Mouse (Mus musculus) CH12.LX (cell line): ENCODE measurements around the gene Gm36245.

ENCODE experiments used
- CTCF ChIP-seq, 2 experiments: IDR thresholded peaks in 1 of 2; conservative IDR thresholded peaks in 1 of 2; 2 replicates each; pipeline ENCODE4 v1.5.1; 2011 to 2012; ENCODE audit warnings: low read depth in 2 of 2, low read length in 2 of 2, improper control_type of control experiment in 1 of 2, inconsistent platforms in 1 of 2, mild to moderate bottlenecking in 1 of 2, moderate library complexity in 1 of 2
- GABPA ChIP-seq: IDR thresholded peaks from 2 replicates; pipeline ENCODE4 v1.6.1; 2012; ENCODE audit warnings: low read depth, low read length, improper control_type of control experiment, inconsistent platforms; ENCODE audit not compliant: insufficient replicate concordance
- HCFC1 ChIP-seq: IDR thresholded peaks from 2 replicates; pipeline ENCODE4 v1.6.1; 2012; ENCODE audit warnings: low read depth, mild to moderate bottlenecking, inconsistent platforms, low read length, improper control_type of control experiment
- NELFE ChIP-seq: IDR thresholded peaks from 2 replicates; pipeline ENCODE4 v1.6.1; 2011; ENCODE audit warnings: low read depth, low read length, improper control_type of control experiment

- TF ChIP-seq HCFC1 (no peak), GABPA (no peak), CTCF (conservative IDR thresholded peaks at IDR 0.05 in 1 of 2, IDR thresholded peaks at IDR 0.05 in 1 of 2; ENCODE audit: low read depth in 2 of 2, low read length in 2 of 2) (no peak), NELFE (no peak)
Observed at GRCm38 (mm10) chr15:77579311-77579710, 19.7 kb upstream of the Gm36245 start.
